In the genomic region with DNA sequence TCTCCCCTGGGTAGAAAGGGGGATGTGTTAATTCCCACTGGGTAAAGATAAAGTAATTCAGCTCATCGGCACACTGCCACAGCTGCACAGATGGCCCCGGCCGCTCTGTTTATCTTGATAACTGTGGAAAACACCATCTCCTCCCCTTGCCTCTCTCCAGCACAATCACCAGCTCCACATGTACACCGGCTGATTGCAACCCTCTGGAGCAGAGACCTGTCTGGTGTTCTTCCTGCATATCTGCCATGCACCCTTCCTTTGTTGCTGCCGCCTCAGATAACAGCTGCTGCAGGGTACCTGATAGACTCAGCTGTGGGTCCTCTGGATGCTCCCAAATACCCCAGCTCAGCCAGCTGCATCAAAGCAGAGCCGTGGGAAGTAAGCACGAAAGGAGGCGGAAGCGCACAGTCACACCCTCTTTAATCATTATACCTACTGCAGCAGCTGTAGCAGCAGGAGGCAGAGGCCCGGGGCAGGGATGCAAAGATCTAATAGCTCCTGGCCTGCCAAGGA, we compare ENCODE assay signal across 1 mouse cellular context.
TF ChIP-seq lines count a peak whose summit lies in the region.

No protein-coding gene starts in this region.

TF ChIP-seq in MEL, 35 proteins besides CTCF, POLR2A, EP300 and RAD21 (continued from another document):
- TF ChIP-seq CHD1 (IDR thresholded peaks at IDR 0.05; ENCODE audit: low read depth, low read length) = no peak
